ENCODE assay signal across 29 mouse cellular contexts in the genomic region with DNA sequence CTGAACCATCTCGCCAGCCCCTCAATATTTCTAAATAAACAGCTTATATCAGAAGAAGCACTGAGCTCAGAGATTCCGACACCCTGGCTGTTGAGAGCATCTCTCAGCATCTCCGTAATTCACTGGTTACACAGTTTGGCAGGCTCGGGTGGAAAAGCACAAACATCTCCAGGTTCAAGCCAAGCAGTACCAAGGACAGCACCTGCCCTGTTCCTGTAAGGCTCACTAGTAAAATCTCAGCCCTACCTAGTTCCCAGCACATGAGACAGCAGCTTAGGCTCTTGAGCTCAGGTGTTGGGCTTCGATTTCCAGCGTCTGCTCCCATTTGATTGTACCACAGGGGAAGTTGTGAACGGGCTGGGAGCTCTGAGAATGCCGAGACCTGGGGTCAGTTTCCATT. TPM values are rescaled to one million over a fixed set of nuclear protein-coding genes. Genes with fewer than 3 reads are reported as not detected.
"Had no signal": no experiment of that assay in that cellular context is flagged by ENCODE, and none has a peak within 500 bp of the region (broad histone marks: within the 10 kb centered on the region; RNA-seq: fewer than 3 reads in every experiment).

No protein-coding gene starts in this region.

- DNase-seq: gastrocnemius, adult 2 months; gastrocnemius, postnatal 14 days; gastrocnemius, postnatal 36 days; heart, adult 2 months; heart, postnatal 14 days; heart, postnatal 36 days; kidney, adult 11 months; kidney, adult 2 months; kidney, adult 9 months; kidney, postnatal 14 days; kidney, postnatal 36 days; layer of hippocampus, adult 9-11 months; layer of hippocampus, postnatal 36 days; liver, embryonic 13.5 days had no signal

- H3K4me2 ChIP-seq: heart, embryonic 11.5 days; heart, embryonic 13.5 days; heart, embryonic 15.5 days; hindbrain, embryonic 13.5 days; hindbrain, embryonic 15.5 days; kidney, embryonic 15.5 days; limb, embryonic 12.5 days; liver, embryonic 11.5 days; liver, embryonic 13.5 days had no signal

- H3K9ac ChIP-seq: heart, embryonic 13.5 days; heart, embryonic 15.5 days; hindbrain, embryonic 13.5 days; hindbrain, embryonic 15.5 days; kidney, embryonic 15.5 days; limb, embryonic 12.5 days; liver, embryonic 13.5 days had no signal

- ATAC-seq: hindbrain, postnatal 0 days; intestine, embryonic 16.5 days had no signal

- H3K27ac ChIP-seq: gastrocnemius, adult 2 months; heart, adult 2 months; heart, embryonic 13.5 days; heart, embryonic 15.5 days; hindbrain, embryonic 13.5 days; hindbrain, embryonic 15.5 days; hindbrain, postnatal 0 days; kidney, embryonic 15.5 days; kidney, postnatal 0 days; limb, embryonic 10.5 days; limb, embryonic 12.5 days; liver, embryonic 13.5 days had no signal

- H3K9me3 ChIP-seq: heart, embryonic 13.5 days; heart, embryonic 15.5 days; hindbrain, embryonic 13.5 days; hindbrain, embryonic 15.5 days; kidney, embryonic 15.5 days; limb, embryonic 10.5 days; limb, embryonic 12.5 days; liver, embryonic 13.5 days had no signal

- H3K4me3 ChIP-seq: gastrocnemius, adult 2 months; heart, adult 2 months; heart, embryonic 13.5 days; heart, embryonic 15.5 days; hindbrain, embryonic 13.5 days; hindbrain, embryonic 15.5 days; kidney, embryonic 15.5 days; limb, embryonic 10.5 days; limb, embryonic 12.5 days; liver, embryonic 13.5 days had no signal

- H3K27me3 ChIP-seq: heart, embryonic 13.5 days; heart, embryonic 15.5 days; hindbrain, embryonic 13.5 days; hindbrain, embryonic 15.5 days; kidney, embryonic 15.5 days; limb, embryonic 12.5 days; liver, embryonic 13.5 days had no signal

RNA-seq across cellular contexts. Expression of gene Sp7, which starts 31.7 kb away (rescaled TPM):
- total RNA-seq: gastrocnemius, adult 2 months; gastrocnemius, postnatal 36 days; heart, adult 2 months; heart, postnatal 14 days; heart, postnatal 36 days; hematopoietic stem cell, adult 5-6 weeks had no signal
- polyA plus RNA-seq: heart, adult 2 months; heart, postnatal 0 days; large intestine, adult 2 months had no signal
